Mouse (Mus musculus): ENCODE data around the gene Gm28051. TPM values are rescaled to one million over a fixed set of nuclear protein-coding genes. Genes with fewer than 3 reads are reported as not detected.

The Gm28051 gene
- polyA plus RNA-seq, 1 experiment from 2014 or later, result not detected

GRCm38 (mm10) chr12:102769000-102769399 lies 11.4 kb upstream of the Gm28051 start:
- Histone ChIP-seq H3K36me3 (peaks cover 94% of the 10 kb centered on the region), H3K27me3 (replicated peaks) (no peaks in the 10 kb centered on the region), H3K4me2 (no peak overlapping the region), H3K9ac (no peak overlapping the region), H3K9me3 (no peaks in the 10 kb centered on the region), H3K27ac (replicated peaks) (no peak overlapping the region), H3K4me1 (no peaks in the 10 kb centered on the region), H3K4me3 (no peak overlapping the region)
- no peak for ATAC-seq (ENCODE audit: extremely low read depth, insufficient number of reproducible peaks, low FRiP score, low TSS enrichment)
- WGBS, result 92% methylated on average over 4 of the region's 4 CpGs

GRCm38 (mm10) chr12:102763696-102764095 lies 6.1 kb upstream of the Gm28051 start:
- Histone ChIP-seq H3K36me3 (peaks cover 55% of the 10 kb centered on the region), H3K4me3 (no peak overlapping the region), H3K9me3 (no peaks in the 10 kb centered on the region), H3K4me1 (peaks cover 19% of the 10 kb centered on the region), H3K27ac (replicated peaks) (no peak overlapping the region), H3K27me3 (replicated peaks) (no peaks in the 10 kb centered on the region), H3K4me2 (no peak overlapping the region), H3K9ac (peak overlapping the region; percentile 28; the same call in 1 of the 2 replicates)
- no peak for ATAC-seq (ENCODE audit: extremely low read depth, insufficient number of reproducible peaks, low FRiP score, low TSS enrichment)

GRCm38 (mm10) chr12:102761668-102762067 lies 4.1 kb upstream of the Gm28051 start:
- no peak overlapping the region for H3K4me3 ChIP-seq
- no peaks in the 10 kb centered on the region for H3K27me3 ChIP-seq (replicated peaks)
- H3K9ac ChIP-seq, result no peak overlapping the region
- ATAC-seq (ENCODE audit: extremely low read depth, insufficient number of reproducible peaks, low FRiP score, low TSS enrichment), result no peak
- peaks cover 36% of the 10 kb centered on the region for H3K36me3 ChIP-seq
- no peak overlapping the region for H3K4me2 ChIP-seq
- 89% methylated on average over 3 of the region's 3 CpGs for WGBS
- no peaks in the 10 kb centered on the region for H3K9me3 ChIP-seq
- H3K27ac ChIP-seq (replicated peaks), result no peak overlapping the region
- H3K4me1 ChIP-seq, result peaks cover 24% of the 10 kb centered on the region

- H3K36me3 ChIP-seq, result peaks cover 22% of the 10 kb centered on the region
- peak overlapping the region; percentile 95 for H3K9ac ChIP-seq
- peaks cover 43% of the 10 kb centered on the region for H3K4me1 ChIP-seq
- 4% methylated on average over 5 of the region's 5 CpGs for WGBS
- no peak for ATAC-seq (ENCODE audit: extremely low read depth, insufficient number of reproducible peaks, low FRiP score, low TSS enrichment)
- no peaks in the 10 kb centered on the region for H3K27me3 ChIP-seq (replicated peaks)
- peak overlapping the region; percentile 83 for H3K27ac ChIP-seq (replicated peaks)
- H3K4me2 ChIP-seq, result peak overlapping the region; percentile 96
- H3K4me3 ChIP-seq, result peak overlapping the region; percentile 80
- no peaks in the 10 kb centered on the region for H3K9me3 ChIP-seq
These were observed 1.4 kb upstream of the Gm28051 start for GRCm38 (mm10) chr12:102758936-102759335.

- Histone ChIP-seq H3K27ac (replicated peaks) (peak within 1 kb of the TSS; percentile 92), H3K4me1 (peaks cover 40% of the 10 kb centered on the region), H3K9ac (peak within 1 kb of the TSS; percentile 95), H3K36me3 (peaks cover 18% of the 10 kb centered on the region), H3K9me3 (no peaks in the 10 kb centered on the region), H3K4me3 (peak within 1 kb of the TSS; percentile 80), H3K4me2 (peak within 1 kb of the TSS; percentile 96), H3K27me3 (replicated peaks) (no peaks in the 10 kb centered on the region)
- ATAC-seq (ENCODE audit: extremely low read depth, insufficient number of reproducible peaks, low FRiP score, low TSS enrichment), result no peak
- under 1% methylated on average over 10 of the region's 10 CpGs for WGBS
These were observed 815 bp upstream of the Gm28051 start, which contains the start of gene Gm20604 for GRCm38 (mm10) chr12:102758403-102758756. Gene Gm20604, minus strand, starts transcription at chr12:102758672.

- H3K27me3 ChIP-seq (replicated peaks), result no peaks in the 10 kb centered on the region
- under 1% methylated on average over 46 of the region's 46 CpGs for WGBS
These were observed 393 bp downstream of the Gm28051 start for GRCm38 (mm10) chr12:102757055-102757688.

GRCm38 (mm10) chr12:102756304-102756703 lies 1.3 kb downstream of the Gm28051 start:
- 77% methylated on average over 7 of the region's 7 CpGs for whole genome bisulfite sequencing
- ATAC-seq (ENCODE audit: extremely low read depth, insufficient number of reproducible peaks, low FRiP score, low TSS enrichment), result no peak
- Histone ChIP-seq H3K27me3 (replicated peaks) (no peaks in the 10 kb centered on the region), H3K9ac (peak overlapping the region; percentile 95), H3K4me3 (peak overlapping the region; percentile 80), H3K4me1 (peaks cover 40% of the 10 kb centered on the region), H3K4me2 (peak overlapping the region; percentile 96), H3K27ac (replicated peaks) (no peak overlapping the region), H3K36me3 (peaks cover 14% of the 10 kb centered on the region; the same call in 1 of the 2 replicates), H3K9me3 (no peaks in the 10 kb centered on the region)

More at GRCm38 (mm10) chr12:102757055-102757688, 393 bp downstream of the Gm28051 start:
- peak overlapping the region; percentile 95 for H3K9ac ChIP-seq
- H3K36me3 ChIP-seq, result peaks cover 15% of the 10 kb centered on the region
- ATAC-seq (ENCODE audit: extremely low read depth, insufficient number of reproducible peaks, low FRiP score, low TSS enrichment), result peak; percentile 76
- H3K27ac ChIP-seq (replicated peaks), result peak overlapping the region; percentile 92
- H3K4me3 ChIP-seq, result peak overlapping the region; percentile 80
- H3K4me1 ChIP-seq, result peaks cover 40% of the 10 kb centered on the region
- H3K9me3 ChIP-seq, result no peaks in the 10 kb centered on the region
- H3K4me2 ChIP-seq, result peak overlapping the region; percentile 96

GRCm38 (mm10) chr12:102748256-102748655 lies 9.3 kb downstream of the Gm28051 start:
- Histone ChIP-seq H3K4me3 (no peak overlapping the region), H3K27ac (replicated peaks) (no peak overlapping the region), H3K9ac (no peak overlapping the region), H3K27me3 (replicated peaks) (no peaks in the 10 kb centered on the region), H3K4me1 (peaks cover 14% of the 10 kb centered on the region), H3K4me2 (no peak overlapping the region), H3K9me3 (no peaks in the 10 kb centered on the region), H3K36me3 (peaks cover 30% of the 10 kb centered on the region)
- ATAC-seq (ENCODE audit: extremely low read depth, insufficient number of reproducible peaks, low FRiP score, low TSS enrichment), result no peak
- 79% methylated on average over 3 of the region's 3 CpGs for WGBS

- peaks cover 26% of the 10 kb centered on the region for H3K4me1 ChIP-seq
- H3K4me2 ChIP-seq, result peak overlapping the region; percentile 92
- no peaks in the 10 kb centered on the region for H3K9me3 ChIP-seq
- H3K4me3 ChIP-seq, result peak overlapping the region; percentile 71
- ATAC-seq (ENCODE audit: extremely low read depth, insufficient number of reproducible peaks, low FRiP score, low TSS enrichment), result no peak
- 46% methylated on average over 6 of the region's 6 CpGs for WGBS
- H3K27me3 ChIP-seq (replicated peaks), result no peaks in the 10 kb centered on the region
- H3K9ac ChIP-seq, result peak overlapping the region; percentile 88
- H3K36me3 ChIP-seq, result peaks cover 29% of the 10 kb centered on the region
- H3K27ac ChIP-seq (replicated peaks), result peak overlapping the region; percentile 93; the same call in 1 of the 2 replicates
These were observed 12.7 kb downstream of the Gm28051 start for GRCm38 (mm10) chr12:102744839-102745238.

GRCm38 (mm10) chr12:102743589-102744574 lies 13.7 kb downstream of the Gm28051 start, which contains the start of the genes Moap1 and Tmem251:
Gene Moap1, minus strand, starts transcription at chr12:102743661.
Gene Tmem251, plus strand, starts transcription at chr12:102743762.
- peak within 1 kb of the TSS; percentile 92 for H3K4me2 ChIP-seq
- H3K9me3 ChIP-seq, result no peaks in the 10 kb centered on the region
- H3K9ac ChIP-seq, result peak within 1 kb of the TSS; percentile 88
- peaks cover 30% of the 10 kb centered on the region for H3K4me1 ChIP-seq
- peak; percentile 95 for ATAC-seq (ENCODE audit: extremely low read depth, insufficient number of reproducible peaks, low FRiP score, low TSS enrichment)
- H3K27me3 ChIP-seq (replicated peaks), result no peaks in the 10 kb centered on the region
- H3K27ac ChIP-seq (replicated peaks), result peak within 1 kb of the TSS; percentile 93
- WGBS, result under 1% methylated on average over 62 of the region's 63 CpGs
- peaks cover 24% of the 10 kb centered on the region for H3K36me3 ChIP-seq
- peak within 1 kb of the TSS; percentile 71 for H3K4me3 ChIP-seq

GRCm38 (mm10) chr12:102743036-102743588 lies 14.5 kb downstream of the Gm28051 start:
- Histone ChIP-seq H3K4me3 (peak overlapping the region; percentile 71), H3K27ac (replicated peaks) (peak overlapping the region; percentile 93), H3K9ac (peak overlapping the region; percentile 88), H3K9me3 (no peaks in the 10 kb centered on the region), H3K27me3 (replicated peaks) (no peaks in the 10 kb centered on the region), H3K4me2 (peak overlapping the region; percentile 92), H3K36me3 (peaks cover 16% of the 10 kb centered on the region; the same call in 1 of the 2 replicates), H3K4me1 (peaks cover 30% of the 10 kb centered on the region)
- ATAC-seq (ENCODE audit: extremely low read depth, insufficient number of reproducible peaks, low FRiP score, low TSS enrichment), result no peak
- under 1% methylated on average over 33 of the region's 33 CpGs for whole genome bisulfite sequencing
